Mouse (Mus musculus) neural tube, embryonic 15.5 days (tissue): ENCODE data around the gene Rmnd1. TPM values are rescaled to one million over a fixed set of nuclear protein-coding genes. Genes with fewer than 3 reads are reported as not detected.

Experiments used
- ATAC-seq: fragments of 200-750 bp; cut with Nextera tagmentation; 2 replicates; pipeline ENCODE4 v1.8.0; 2017; ENCODE audit warnings: mild to moderate bottlenecking, moderate TSS enrichment, moderate library complexity; ENCODE audit not compliant: low FRiP score
- H3K27ac ChIP-seq: fragments of 300-500 bp; sonication (generic); replicated peaks from 2 replicates; pipeline ENCODE4 v1.5.1; 2015; ENCODE audit warnings: mild to moderate bottlenecking, inconsistent platforms
- H3K27me3 ChIP-seq: fragments of 300-500 bp; sonication (generic); replicated peaks from 2 replicates; pipeline ENCODE4 v1.6.1; 2015; ENCODE audit warnings: inconsistent platforms
- H3K36me3 ChIP-seq: fragments of 300-500 bp; sonication (generic); 2 replicates; pipeline ENCODE4 v1.6.1; 2015; ENCODE audit warnings: inconsistent platforms
- H3K4me1 ChIP-seq: fragments of 300-500 bp; sonication (generic); 2 replicates; pipeline ENCODE4 v1.6.1; 2015; ENCODE audit warnings: inconsistent platforms
- H3K4me2 ChIP-seq: fragments of 300-500 bp; sonication (generic); 2 replicates; pipeline ENCODE4 v1.6.1; 2015; ENCODE audit warnings: inconsistent platforms, mild to moderate bottlenecking, moderate library complexity
- H3K4me3 ChIP-seq: fragments of 300-500 bp; sonication (generic); replicated peaks from 2 replicates; pipeline ENCODE4 v1.5.1; 2015; ENCODE audit warnings: mild to moderate bottlenecking, inconsistent platforms
- H3K9ac ChIP-seq: fragments of 300-500 bp; sonication (generic); replicated peaks from 2 replicates; pipeline ENCODE4 v1.6.1; 2015; ENCODE audit warnings: mild to moderate bottlenecking, inconsistent platforms
- H3K9me3 ChIP-seq: fragments of 300-500 bp; sonication (generic); replicated peaks from 2 replicates; pipeline ENCODE4 v1.6.1; 2016; ENCODE audit warnings: inconsistent platforms
- WGBS: fragments of 180-500 bp; shearing (Covaris S2); methylation state at CpG from one replicate; pipeline ENCODE4 v1.1.7; 2015; ENCODE audit warnings: mixed read lengths; 5-methylcytosine and 5-hydroxymethylcytosine counted together
- polyA plus RNA-seq: library from polyadenylated mRNA; unstranded; fragments of >200 nt; fragmentation: Nextera tagmentation; extraction: Ambion mirVana; gene quantifications from 2 replicates; pipeline ENCODE4 v1.2.1, GENCODE M21; 2015

The Rmnd1 gene
- polyA plus RNA-seq, 1 experiment from 2014 or later = 50.9 TPM

DNA sequence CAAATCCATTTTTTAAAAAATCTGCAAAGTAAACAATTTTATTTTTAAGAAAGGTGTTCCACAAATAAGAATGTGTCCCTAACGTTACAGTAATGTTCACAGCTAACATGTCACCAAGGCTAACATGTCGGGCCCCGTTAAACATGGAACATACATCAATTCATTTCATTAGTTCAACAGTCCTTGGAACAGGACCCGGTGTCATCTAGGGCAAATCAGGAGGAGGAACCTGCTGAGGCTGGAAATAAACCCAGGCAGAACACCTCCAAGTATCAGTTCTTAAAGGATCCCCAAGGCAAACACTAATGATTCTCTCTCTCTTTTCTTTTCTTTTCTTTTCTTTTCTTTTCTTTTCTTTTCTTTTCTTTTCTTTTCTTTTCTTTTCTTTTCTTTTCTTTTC is 57.5 kb downstream of the Rmnd1 start:
- Histone ChIP-seq H3K9me3 (no peaks in the 10 kb centered on the region), H3K4me3 (no peak overlapping the region), H3K27ac (no peak overlapping the region), H3K4me1 (0 out of 2 replicates have a peak, but pooled peaks cover 4% of the 10 kb centered on the region), H3K9ac (no peak overlapping the region), H3K36me3 (no peaks in the 10 kb centered on the region; the same call in 1 of the 2 replicates), H3K4me2 (no peak overlapping the region), H3K27me3 (no peaks in the 10 kb centered on the region)
- no peak for ATAC-seq
- WGBS = 86% methylated on average over 4 of the region's 4 CpGs

DNA sequence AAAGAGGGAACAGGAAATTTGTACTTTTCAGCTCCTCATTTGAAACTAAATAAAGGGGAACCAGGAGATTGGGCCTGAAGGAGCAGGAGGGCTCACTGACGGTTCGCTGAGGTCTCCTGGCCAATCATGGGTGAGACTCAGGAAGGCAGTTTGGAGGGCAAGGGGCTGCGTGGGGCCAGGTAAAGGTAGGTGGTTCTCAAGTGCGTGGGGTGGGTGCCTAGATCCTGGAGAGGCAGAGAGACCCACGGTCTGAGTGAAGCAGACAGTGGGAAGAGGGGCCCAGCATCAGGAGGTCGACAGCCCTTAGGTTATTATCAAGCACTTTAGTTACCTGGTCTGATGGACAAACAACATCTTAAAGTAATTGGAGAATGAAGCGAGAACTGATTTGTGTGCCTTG is 57.9 kb downstream of the Rmnd1 start:
- H3K9me3 ChIP-seq = no peaks in the 10 kb centered on the region

DNA sequence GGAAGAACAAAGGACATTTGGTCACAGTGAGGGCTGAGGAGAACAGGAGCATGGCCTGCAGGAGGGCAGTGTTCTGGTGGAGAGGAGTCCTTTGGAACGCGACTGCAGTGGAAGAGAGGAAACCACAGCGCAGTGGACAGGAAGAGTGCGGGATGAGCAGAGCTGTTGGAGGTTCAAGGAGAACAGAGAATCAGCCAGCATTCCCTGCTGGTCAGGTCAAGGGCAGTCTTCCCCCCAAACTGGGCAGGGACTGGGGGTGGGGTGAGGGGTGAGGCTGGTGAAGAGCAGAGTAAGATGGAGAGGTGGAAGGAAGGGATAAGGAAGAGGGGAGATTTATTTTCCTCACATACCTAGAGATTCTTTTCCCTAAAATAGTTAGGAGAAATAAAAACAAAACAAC is 58.6 kb downstream of the Rmnd1 start:
- H3K9ac ChIP-seq = no peak overlapping the region
- ATAC-seq = no peak
- no peaks in the 10 kb centered on the region for H3K9me3 ChIP-seq
- H3K27me3 ChIP-seq = no peaks in the 10 kb centered on the region
- WGBS = 84% methylated on average over 4 of the region's 4 CpGs
- no peak overlapping the region for H3K27ac ChIP-seq
- H3K36me3 ChIP-seq = peaks cover 9% of the 10 kb centered on the region
- H3K4me3 ChIP-seq = no peak overlapping the region
- H3K4me1 ChIP-seq = 0 out of 2 replicates have a peak, but pooled peaks cover 4% of the 10 kb centered on the region
- no peak overlapping the region for H3K4me2 ChIP-seq

More for the DNA sequence above, 57.9 kb downstream of the Rmnd1 start:
- Histone ChIP-seq H3K9ac (no peak overlapping the region), H3K4me3 (no peak overlapping the region), H3K4me2 (no peak overlapping the region), H3K27me3 (no peaks in the 10 kb centered on the region), H3K36me3 (peaks cover 2% of the 10 kb centered on the region), H3K4me1 (0 out of 2 replicates have a peak, but pooled peaks cover 4% of the 10 kb centered on the region), H3K27ac (no peak overlapping the region)
- no peak for ATAC-seq
- 90% methylated on average over 7 of the region's 7 CpGs for WGBS

DNA sequence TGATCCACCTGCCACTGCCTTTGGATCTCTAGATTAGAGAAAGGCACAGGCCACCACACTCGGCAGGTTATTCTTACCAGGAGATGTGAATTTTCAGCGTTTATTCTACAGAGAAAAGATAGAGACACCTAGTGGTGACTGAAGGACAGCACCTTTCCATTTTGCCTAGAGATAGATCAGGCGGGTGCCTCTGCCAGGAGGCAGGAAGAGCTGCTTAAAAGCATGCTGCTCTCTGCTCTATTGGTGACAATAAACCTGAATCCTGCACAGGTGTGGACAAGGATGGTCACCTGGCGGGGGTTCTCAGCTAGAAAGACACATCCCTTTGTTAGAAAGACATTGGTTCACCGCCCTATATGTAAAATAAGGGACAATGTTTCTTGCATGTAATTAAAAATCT is 60.2 kb downstream of the Rmnd1 start:
- peak; percentile 60; the same call in 1 of the 2 replicates for ATAC-seq
- Histone ChIP-seq H3K4me3 (no peak overlapping the region), H3K9ac (no peak overlapping the region), H3K4me1 (0 out of 2 replicates have a peak, but pooled peaks cover 4% of the 10 kb centered on the region), H3K27me3 (no peaks in the 10 kb centered on the region), H3K4me2 (no peak overlapping the region), H3K9me3 (no peaks in the 10 kb centered on the region), H3K27ac (no peak overlapping the region), H3K36me3 (peaks cover 18% of the 10 kb centered on the region)
- 45% methylated on average over 5 of the region's 5 CpGs for WGBS

DNA sequence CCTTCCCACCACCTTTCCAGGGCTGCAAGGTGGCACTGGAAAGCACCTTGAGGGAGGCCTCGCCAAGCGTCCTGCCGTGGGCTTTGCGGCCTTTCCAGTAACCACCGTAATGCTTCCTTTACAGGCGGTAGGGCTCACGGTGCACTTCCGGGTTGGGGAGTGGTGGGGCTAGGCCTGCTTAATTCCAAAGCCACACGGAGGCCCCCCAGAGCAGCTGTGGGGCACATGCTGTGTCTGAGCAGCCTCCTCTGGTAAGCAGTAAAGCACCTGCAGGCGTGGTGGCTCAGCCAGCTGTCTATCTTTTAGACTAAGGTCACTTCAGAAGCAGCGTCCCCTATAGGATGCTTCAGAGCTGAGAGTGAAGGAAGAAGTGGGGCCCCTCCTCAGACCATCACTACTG is 62.1 kb downstream of the Rmnd1 start:
- Histone ChIP-seq H3K4me1 (no peaks in the 10 kb centered on the region), H3K27ac (no peak overlapping the region), H3K4me2 (no peak overlapping the region), H3K27me3 (no peaks in the 10 kb centered on the region), H3K36me3 (peaks cover 20% of the 10 kb centered on the region), H3K9ac (no peak overlapping the region), H3K9me3 (no peaks in the 10 kb centered on the region), H3K4me3 (no peak overlapping the region)
- WGBS = 92% methylated on average over 11 of the region's 11 CpGs
- ATAC-seq = no peak

DNA sequence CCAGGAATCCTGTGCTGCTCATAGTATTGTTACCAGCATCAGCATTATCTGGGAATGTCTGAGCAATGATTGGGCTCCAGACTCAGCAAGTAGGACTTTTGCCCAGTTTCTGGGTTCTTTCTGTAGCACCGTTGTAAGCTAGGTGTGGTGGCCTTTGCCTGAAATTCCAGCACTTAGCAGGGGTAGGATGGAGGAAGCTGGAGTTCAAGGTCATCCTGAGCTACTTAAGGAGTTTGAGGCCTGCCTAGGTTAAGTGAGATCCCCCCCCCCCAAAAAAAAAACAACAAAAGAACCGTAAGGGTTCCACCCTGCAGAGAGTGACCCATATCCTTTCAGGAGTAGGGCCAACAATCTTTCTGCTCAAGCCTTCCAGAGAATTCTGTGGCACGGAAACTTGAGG is 67.6 kb downstream of the Rmnd1 start:
- Histone ChIP-seq H3K4me2 (no peak overlapping the region), H3K27ac (no peak overlapping the region), H3K9me3 (no peaks in the 10 kb centered on the region), H3K27me3 (no peaks in the 10 kb centered on the region), H3K4me1 (no peaks in the 10 kb centered on the region), H3K36me3 (peaks cover 20% of the 10 kb centered on the region), H3K9ac (no peak overlapping the region), H3K4me3 (no peak overlapping the region)
- WGBS = 91% methylated on average over 3 of the region's 3 CpGs
- no peak for ATAC-seq

DNA sequence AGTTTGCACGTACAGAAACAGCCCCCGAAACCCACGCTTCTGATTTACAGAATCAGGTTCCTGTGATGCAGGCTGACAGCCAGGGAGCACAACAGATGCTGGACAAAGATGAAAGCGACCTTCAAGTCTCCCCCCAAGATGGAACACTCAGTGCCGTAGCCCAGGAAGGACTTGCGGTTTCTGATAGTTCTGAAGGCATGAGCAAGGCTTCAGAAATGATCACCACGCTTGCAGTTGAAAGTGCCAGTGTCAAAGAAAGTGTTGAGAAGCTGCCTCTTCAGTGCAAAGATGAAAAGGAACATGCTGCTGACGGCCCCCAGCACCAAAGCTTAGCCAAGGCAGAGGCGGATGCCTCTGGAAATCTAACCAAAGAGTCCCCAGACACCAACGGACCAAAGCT is 74.8 kb downstream of the Rmnd1 start:
- Histone ChIP-seq H3K27me3 (no peaks in the 10 kb centered on the region), H3K9me3 (no peaks in the 10 kb centered on the region), H3K4me1 (no peaks in the 10 kb centered on the region), H3K27ac (no peak overlapping the region), H3K36me3 (peaks cover 33% of the 10 kb centered on the region), H3K4me3 (no peak overlapping the region), H3K9ac (no peak overlapping the region), H3K4me2 (no peak overlapping the region)
- ATAC-seq = no peak
- WGBS = 95% methylated on average over 10 of the region's 10 CpGs

DNA sequence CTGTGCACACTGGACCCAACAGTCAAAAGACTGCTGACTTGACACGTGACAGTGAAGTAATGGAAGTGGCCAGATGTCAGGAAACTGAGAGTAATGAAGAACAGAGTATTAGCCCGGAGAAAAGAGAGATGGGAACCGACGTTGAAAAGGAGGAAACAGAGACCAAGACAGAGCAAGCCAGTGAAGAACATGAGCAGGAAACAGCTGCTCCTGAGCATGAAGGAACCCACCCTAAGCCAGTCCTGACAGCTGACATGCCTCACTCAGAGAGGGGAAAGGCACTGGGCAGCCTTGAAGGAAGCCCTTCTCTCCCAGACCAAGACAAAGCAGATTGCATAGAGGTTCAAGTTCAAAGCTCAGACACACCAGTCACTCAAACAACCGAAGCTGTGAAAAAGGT is 75.5 kb downstream of the Rmnd1 start:
- H3K4me1 ChIP-seq = no peaks in the 10 kb centered on the region
- H3K9me3 ChIP-seq = no peaks in the 10 kb centered on the region
- no peak overlapping the region for H3K4me2 ChIP-seq
- 86% methylated on average over 5 of the region's 5 CpGs for WGBS
- no peak for ATAC-seq
- H3K36me3 ChIP-seq = peaks cover 33% of the 10 kb centered on the region
- H3K9ac ChIP-seq = no peak overlapping the region
- no peak overlapping the region for H3K27ac ChIP-seq
- H3K4me3 ChIP-seq = no peak overlapping the region
- no peaks in the 10 kb centered on the region for H3K27me3 ChIP-seq

DNA sequence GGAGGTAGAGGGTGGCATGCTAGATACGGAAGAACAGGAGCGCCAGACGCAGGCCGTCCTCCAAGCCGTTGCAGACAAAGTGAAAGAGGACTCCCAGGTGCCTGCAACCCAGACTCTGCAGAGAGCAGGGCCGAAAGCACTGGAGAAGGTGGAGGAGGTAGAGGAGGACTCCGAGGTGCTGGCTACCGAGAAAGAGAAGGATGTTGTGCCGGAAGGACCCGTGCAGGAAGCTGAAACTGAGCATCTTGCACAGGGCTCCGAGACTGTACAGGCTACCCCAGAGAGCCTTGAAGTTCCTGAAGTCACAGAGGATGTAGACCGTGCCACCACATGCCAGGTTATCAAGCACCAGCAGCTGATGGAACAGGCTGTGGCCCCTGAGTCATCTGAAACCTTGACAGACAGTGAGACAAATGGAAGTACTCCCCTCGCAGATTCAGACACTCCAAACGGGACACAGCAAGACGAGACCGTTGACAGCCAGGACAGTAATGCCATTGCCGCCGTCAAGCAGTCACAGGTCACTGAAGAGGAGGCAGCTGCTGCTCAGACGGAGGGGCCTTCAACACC is 76.2 kb downstream of the Rmnd1 start:
- no peaks in the 10 kb centered on the region for H3K4me1 ChIP-seq
- no peaks in the 10 kb centered on the region for H3K27me3 ChIP-seq
- no peaks in the 10 kb centered on the region for H3K9me3 ChIP-seq
- H3K27ac ChIP-seq = no peak overlapping the region
- H3K9ac ChIP-seq = no peak overlapping the region
- H3K4me2 ChIP-seq = no peak overlapping the region
- peaks cover 33% of the 10 kb centered on the region for H3K36me3 ChIP-seq
- H3K4me3 ChIP-seq = no peak overlapping the region
- ATAC-seq = no peak
- 90% methylated on average over 19 of the region's 19 CpGs for WGBS

DNA sequence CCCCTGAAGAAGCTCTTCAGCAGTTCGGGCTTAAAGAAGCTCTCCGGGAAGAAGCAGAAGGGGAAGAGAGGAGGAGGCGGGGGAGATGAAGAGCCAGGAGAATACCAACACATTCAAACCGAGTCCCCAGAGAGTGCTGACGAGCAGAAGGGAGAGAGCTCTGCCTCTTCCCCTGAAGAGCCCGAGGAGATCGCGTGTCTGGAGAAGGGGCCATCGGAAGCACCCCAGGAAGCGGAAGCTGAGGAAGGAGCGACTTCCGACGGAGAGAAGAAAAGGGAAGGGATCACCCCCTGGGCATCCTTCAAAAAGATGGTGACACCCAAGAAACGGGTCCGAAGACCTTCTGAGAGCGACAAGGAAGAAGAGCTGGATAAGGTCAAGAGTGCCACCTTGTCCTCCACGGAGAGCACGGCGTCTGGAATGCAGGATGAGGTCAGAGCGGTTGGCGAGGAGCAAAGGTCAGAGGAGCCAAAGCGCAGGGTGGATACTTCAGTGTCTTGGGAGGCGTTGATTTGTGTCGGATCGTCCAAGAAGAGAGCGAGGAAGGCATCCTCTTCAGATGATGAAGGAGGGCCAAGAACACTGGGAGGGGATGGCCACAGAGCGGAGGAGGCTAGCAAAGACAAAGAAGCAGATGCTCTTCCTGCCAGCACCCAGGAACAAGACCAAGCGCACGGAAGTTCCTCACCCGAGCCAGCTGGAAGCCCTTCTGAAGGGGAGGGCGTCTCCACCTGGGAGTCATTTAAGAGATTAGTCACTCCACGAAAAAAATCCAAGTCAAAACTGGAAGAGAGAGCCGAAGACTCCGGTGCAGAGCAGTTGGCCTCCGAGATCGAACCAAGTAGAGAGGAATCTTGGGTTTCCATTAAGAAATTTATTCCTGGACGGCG is 77.6 kb downstream of the Rmnd1 start:
- H3K36me3 ChIP-seq = peaks cover 33% of the 10 kb centered on the region
- no peak overlapping the region for H3K4me3 ChIP-seq
- H3K27ac ChIP-seq = no peak overlapping the region
- ATAC-seq = no peak
- H3K27me3 ChIP-seq = no peaks in the 10 kb centered on the region
- H3K9me3 ChIP-seq = no peaks in the 10 kb centered on the region
- WGBS = 93% methylated on average over 38 of the region's 38 CpGs
- no peak overlapping the region for H3K4me2 ChIP-seq
- no peaks in the 10 kb centered on the region for H3K4me1 ChIP-seq
- no peak overlapping the region for H3K9ac ChIP-seq
